Mouse (Mus musculus): Measurements from ENCODE around the gene Usp18.
A peak's percentile ranks its signal among the peaks of the same experiment; 100 is the strongest.

Gene Usp18

GRCm38 (mm10) chr6:121245127-121246036 lies at the start of gene Usp18:
TSS of gene Usp18 (plus strand) at chr6:121245906.
- peak; percentile 92 for DNase-seq (ENCODE audit: low spot score)

GRCm38 (mm10) chr6:121197807-121198365 lies 47.8 kb upstream of the Usp18 start:
- DNase-seq (ENCODE audit: low spot score) = no peak

GRCm38 (mm10) chr6:121200458-121200857 lies 45.2 kb upstream of the Usp18 start:
- DNase-seq (ENCODE audit: low spot score) = no peak

DNA sequence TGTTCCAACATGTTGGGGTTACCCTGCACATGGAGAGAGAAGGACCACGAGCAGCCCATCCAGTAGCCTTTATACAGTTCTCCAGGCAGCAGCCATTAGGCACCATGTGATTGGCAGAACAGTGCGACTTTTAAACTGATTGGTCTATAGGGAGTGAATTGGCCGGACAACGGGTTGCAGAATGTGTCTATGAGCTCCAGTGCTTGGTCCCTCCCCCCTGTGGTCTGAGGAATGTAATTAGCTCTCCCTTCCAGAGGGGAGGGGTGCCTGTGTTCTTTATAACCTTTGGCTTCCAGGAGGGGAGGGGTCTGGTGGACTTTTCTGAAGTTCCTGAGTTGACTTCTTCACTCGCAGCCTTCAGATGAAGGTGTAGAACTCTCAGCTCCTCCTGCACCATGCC lies 43.7 kb upstream of the Usp18 start:
- DNase-seq (ENCODE audit: low spot score) = no peak

- DNase-seq (ENCODE audit: low spot score) = no peak
Observed at GRCm38 (mm10) chr6:121206481-121206880, 39.2 kb upstream of the Usp18 start.

DNA sequence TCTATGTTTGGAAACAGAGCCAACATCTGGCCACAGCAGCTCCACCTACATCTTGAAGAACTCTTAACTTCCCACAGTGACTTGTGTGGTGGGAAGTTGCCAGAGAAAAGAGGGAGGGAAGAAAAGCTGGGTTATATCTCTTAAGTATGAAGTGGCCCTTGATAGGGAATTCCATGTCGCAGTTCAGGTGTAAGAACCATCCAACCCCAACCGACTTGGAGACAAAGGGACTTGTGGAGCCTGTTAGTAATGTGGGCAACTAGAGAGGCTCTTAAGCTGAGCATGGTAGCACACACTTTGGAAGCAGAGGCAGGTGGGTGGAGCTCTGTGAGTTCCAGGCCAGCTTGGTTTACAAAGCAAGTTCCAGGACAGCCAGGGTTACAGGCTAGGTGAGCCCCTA lies 36.1 kb upstream of the Usp18 start:
- no peak for DNase-seq (ENCODE audit: low spot score)

GRCm38 (mm10) chr6:121210149-121210925 lies 35.4 kb upstream of the Usp18 start, which contains the start of gene Tuba8:
TSS of gene Tuba8 (plus strand) at chr6:121210696.
- peak; percentile 52 for DNase-seq (ENCODE audit: low spot score)

DNA sequence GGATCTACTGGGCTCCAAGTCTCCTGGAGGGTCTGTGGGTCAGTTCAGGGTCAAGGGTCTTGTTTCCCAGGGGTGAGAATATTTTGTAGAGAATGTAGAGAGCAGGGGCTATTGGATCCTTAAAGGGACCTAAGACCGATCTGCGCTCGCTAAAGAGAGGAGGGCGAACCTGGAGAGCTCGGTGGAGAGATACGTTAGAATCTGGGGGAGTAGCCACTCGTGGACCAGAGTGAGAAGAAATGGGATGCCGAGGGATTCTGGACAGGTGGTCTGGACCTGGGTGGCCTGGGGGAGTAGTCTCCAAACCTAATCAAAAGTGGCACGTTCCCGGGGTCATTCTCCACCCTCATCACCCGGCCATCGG lies 34.8 kb upstream of the Usp18 start:
- DNase-seq (ENCODE audit: low spot score) = no peak

- no peak for DNase-seq (ENCODE audit: low spot score)
Observed at GRCm38 (mm10) chr6:121211743-121212142, 34.0 kb upstream of the Usp18 start.

DNA sequence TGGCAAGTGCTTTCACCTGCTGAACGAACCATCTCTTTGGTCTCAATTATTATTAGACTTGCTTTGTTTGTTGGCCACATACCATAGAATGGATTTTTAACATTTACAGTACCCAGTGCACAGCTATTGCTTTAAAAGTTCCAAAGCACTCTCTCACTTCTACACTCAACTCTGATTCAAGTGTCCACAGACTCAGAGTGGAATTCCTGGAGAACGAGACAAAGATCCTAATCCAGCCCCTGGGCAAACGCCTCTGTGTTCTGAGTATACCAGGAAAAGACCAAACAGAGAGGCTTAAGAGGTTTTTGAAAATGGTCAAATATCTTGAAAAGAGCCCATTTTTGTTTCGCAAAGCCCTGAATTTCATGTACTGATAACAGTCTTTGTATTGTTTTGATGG lies 32.7 kb upstream of the Usp18 start:
- DNase-seq (ENCODE audit: low spot score) = no peak

DNA sequence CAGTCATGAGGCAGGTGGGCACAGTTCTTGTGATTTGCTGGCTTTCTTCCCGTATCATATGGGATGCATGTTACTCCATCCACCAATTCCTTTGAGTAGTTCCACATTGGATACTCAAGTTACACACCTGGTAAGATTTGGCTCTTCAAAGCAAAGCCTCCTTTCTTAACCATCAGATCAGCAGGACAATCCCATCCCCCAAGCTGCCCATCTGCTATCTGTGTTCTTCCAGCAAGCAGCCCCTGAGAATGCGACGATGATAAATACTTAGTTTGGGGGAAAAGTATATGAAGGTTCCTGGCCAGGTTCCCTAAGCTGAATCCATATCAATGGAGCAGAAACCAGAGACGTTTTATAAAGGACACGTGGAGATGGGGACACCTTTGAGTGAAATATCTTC lies 31.5 kb upstream of the Usp18 start:
- DNase-seq (ENCODE audit: low spot score) = no peak

- no peak for DNase-seq (ENCODE audit: low spot score)
Observed at GRCm38 (mm10) chr6:121214667-121215330, 30.9 kb upstream of the Usp18 start.

- DNase-seq (ENCODE audit: low spot score) = no peak
Observed at GRCm38 (mm10) chr6:121215336-121215735, 30.4 kb upstream of the Usp18 start.

DNA sequence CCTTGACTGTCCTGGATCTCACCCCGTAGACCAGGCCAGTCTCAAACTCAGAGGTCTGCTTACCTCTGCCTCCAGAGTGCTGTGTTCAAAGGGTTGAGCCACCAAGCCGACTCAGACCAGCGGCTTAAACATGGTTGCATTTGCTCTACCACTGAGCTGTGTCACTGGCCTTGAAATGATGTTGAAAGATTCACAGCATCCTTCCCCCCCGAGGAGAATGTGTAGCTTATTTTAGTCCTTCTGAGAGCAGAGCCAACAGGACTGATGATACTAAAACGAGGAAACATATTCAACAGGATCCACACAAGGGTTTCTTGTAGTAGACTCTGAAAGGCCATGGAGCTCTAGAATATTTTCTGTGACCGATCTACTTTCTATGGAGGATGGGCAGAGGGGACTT lies 29.8 kb upstream of the Usp18 start:
- DNase-seq (ENCODE audit: low spot score) = no peak

DNA sequence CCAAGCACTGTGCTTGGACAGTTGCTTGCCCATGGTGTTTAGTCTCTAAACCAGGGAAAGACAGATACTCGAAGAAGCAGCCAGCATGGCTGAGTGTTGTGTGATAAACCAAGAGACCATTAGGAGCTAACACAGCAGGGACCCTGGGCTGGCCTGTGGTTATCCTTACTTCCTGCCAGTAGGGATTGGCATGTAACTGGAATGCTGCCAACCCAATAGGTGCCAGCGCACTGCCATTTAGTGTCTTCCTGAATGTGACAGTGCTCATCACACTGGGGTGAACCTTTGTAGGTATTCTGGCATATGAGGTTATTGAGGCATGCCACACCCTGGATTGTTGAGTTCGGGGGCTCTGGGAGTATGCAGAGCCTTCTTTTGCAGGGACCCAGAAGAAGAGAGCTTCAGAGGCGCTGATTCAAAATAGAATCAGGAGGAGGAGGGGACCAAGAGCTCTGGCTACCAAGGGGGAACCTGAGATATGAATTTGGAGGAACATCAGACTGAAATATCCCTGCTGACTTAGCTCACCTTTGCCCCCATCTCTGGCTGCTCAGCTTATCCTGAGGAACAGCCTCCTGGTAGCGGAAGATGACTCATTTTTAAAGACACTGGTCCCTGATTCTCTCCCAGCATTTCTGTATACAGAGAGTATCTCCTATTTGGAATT lies 29.0 kb upstream of the Usp18 start:
- no peak for DNase-seq (ENCODE audit: low spot score)

- DNase-seq (ENCODE audit: low spot score) = no peak
Observed at GRCm38 (mm10) chr6:121218002-121218401, 27.7 kb upstream of the Usp18 start.

DNA sequence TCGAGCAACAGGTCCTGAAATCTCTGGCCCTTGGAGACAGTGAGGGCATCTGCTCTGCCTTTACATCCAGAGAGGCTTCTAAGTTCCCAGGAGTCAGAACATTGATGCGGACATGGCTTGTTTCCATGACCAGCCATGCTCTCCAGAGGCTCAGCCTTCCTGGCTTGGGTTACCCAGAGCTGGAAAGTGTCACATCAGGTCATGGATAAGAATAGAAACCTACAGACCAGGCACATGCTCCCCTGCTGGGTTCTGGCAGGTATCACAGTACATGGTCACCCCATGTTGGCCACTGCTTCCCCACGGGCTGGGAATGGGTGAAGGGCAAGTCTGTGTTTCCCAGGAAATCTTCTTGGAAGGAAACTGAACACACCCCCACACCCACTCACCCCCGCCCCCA lies 26.3 kb upstream of the Usp18 start:
- DNase-seq (ENCODE audit: low spot score) = no peak

GRCm38 (mm10) chr6:121220181-121220580 lies 25.5 kb upstream of the Usp18 start:
- DNase-seq (ENCODE audit: low spot score) = no peak

- no peak for DNase-seq (ENCODE audit: low spot score)
Observed at GRCm38 (mm10) chr6:121221876-121222597, 23.7 kb upstream of the Usp18 start.

DNA sequence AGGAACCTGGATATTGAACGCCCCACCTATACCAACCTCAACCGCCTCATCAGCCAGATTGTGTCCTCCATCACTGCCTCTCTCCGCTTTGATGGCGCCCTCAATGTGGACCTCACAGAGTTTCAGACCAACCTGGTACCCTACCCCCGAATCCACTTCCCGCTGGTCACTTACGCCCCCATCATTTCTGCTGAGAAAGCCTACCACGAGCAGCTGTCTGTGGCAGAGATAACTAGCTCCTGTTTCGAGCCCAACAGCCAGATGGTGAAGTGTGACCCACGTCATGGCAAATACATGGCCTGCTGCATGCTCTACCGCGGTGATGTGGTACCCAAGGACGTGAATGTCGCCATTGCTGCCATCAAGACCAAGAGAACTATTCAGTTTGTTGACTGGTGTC lies 22.7 kb upstream of the Usp18 start:
- no peak for DNase-seq (ENCODE audit: low spot score)

DNA sequence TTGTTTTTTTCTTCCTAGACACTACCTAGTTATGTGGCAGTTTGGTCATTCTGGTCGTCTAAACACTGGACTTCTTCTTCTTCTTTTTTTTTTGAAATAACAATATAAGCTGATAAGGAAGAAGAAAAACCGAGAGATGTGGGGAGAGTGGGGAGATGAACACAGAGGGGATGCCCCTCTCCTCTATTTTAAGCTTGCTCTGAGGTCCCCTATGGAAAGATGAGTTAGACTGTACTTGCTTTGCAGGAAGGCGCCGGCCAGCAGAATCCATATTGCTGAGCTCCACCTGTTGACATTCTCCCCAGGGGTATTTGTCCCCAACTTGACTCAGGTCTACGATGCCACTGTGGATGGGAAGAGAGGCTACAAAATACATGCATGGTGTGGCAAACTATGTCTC lies 21.6 kb upstream of the Usp18 start:
- DNase-seq (ENCODE audit: low spot score) = no peak
